Mouse (Mus musculus) heart, adult 2 months (tissue): ENCODE data around the gene March9. TPM values are rescaled to one million over a fixed set of nuclear protein-coding genes. Genes with fewer than 3 reads are reported as not detected.

Experiments
- DNase-seq, 2 experiments: peaks; one replicate each; pipeline ENCODE4 v3.0.0; 2021
- H3K27ac ChIP-seq: fragments of 200-600 bp; 2 replicates; pipeline ENCODE4 v1.8.1; 2022
- H3K27me3 ChIP-seq: fragments of 200-500 bp; 2 replicates; pipeline ENCODE4 v1.6.1; 2012; ENCODE audit warnings: mild to moderate bottlenecking, low read length, inconsistent platforms, mixed read lengths; ENCODE audit not compliant: control insufficient read depth, insufficient read depth
- H3K36me3 ChIP-seq: fragments of 200-500 bp; 2 replicates; pipeline ENCODE4 v1.6.1; 2012; ENCODE audit warnings: low read length, inconsistent platforms; ENCODE audit not compliant: control insufficient read depth, insufficient read depth
- H3K4me1 ChIP-seq: fragments of 200-500 bp; 2 replicates; pipeline ENCODE4 v1.6.1; 2011; ENCODE audit warnings: low read length; ENCODE audit not compliant: control insufficient read depth, insufficient read depth
- H3K4me3 ChIP-seq: fragments of 200-600 bp; 2 replicates; pipeline ENCODE4 v1.8.1; 2022
- H3K79me2 ChIP-seq: fragments of 200-500 bp; replicated peaks from 2 replicates; pipeline ENCODE4 v1.6.1; 2012; ENCODE audit warnings: mild to moderate bottlenecking, inconsistent platforms, low read length, moderate library complexity, mixed read lengths; ENCODE audit not compliant: control insufficient read depth, insufficient read depth
- H3K9ac ChIP-seq: fragments of 200-500 bp; 2 replicates; pipeline ENCODE4 v1.6.1; 2012; ENCODE audit warnings: low read depth, mild to moderate bottlenecking, control low read depth, inconsistent platforms, low read length, mixed read lengths
- CTCF ChIP-seq: fragments of 200-600 bp; IDR thresholded peaks from 2 replicates; pipeline ENCODE4 v1.8.1; 2022; ENCODE audit warnings: antibody characterized with exemption, mild to moderate bottlenecking, moderate library complexity
- EP300 ChIP-seq: fragments of 200-500 bp; IDR thresholded peaks from 2 replicates; pipeline ENCODE4 v1.6.1; 2011; ENCODE audit warnings: low read depth, low read length, control low read depth; ENCODE audit not compliant: insufficient read depth
- POLR2A ChIP-seq: fragments of 200-500 bp; IDR thresholded peaks from 2 replicates; pipeline ENCODE4 v1.6.1; 2011; ENCODE audit warnings: mild to moderate bottlenecking, low read depth, low read length, control low read depth; ENCODE audit not compliant: insufficient read depth
- WGBS: fragments of 180-500 bp; shearing (Covaris S2); methylation state at CpG from one replicate; pipeline ENCODE4 v1.1.7; 2018; 5-methylcytosine and 5-hydroxymethylcytosine counted together
- intact Hi-C: fragments of 180-260 bp; cut with DNase I; formaldehyde crosslinking; loops from one replicate; pipeline ENCODE4 v1.15.1; 2025
- polyA plus RNA-seq: library from polyadenylated mRNA; depleted of rRNA; stranded (reverse); fragments of >200 nt; gene quantifications from 2 replicates; pipeline ENCODE4 v1.2.3, GENCODE M21; 2012
- total RNA-seq, 2 experiments: library from RNA; stranded (reverse); gene quantifications; 2 replicates each; pipeline ENCODE4 v1.2.3; 2021

The March9 gene
- total and polyA plus RNA-seq, 3 experiments: 2.7 to 3.1 (median 2.8) TPM

DNA sequence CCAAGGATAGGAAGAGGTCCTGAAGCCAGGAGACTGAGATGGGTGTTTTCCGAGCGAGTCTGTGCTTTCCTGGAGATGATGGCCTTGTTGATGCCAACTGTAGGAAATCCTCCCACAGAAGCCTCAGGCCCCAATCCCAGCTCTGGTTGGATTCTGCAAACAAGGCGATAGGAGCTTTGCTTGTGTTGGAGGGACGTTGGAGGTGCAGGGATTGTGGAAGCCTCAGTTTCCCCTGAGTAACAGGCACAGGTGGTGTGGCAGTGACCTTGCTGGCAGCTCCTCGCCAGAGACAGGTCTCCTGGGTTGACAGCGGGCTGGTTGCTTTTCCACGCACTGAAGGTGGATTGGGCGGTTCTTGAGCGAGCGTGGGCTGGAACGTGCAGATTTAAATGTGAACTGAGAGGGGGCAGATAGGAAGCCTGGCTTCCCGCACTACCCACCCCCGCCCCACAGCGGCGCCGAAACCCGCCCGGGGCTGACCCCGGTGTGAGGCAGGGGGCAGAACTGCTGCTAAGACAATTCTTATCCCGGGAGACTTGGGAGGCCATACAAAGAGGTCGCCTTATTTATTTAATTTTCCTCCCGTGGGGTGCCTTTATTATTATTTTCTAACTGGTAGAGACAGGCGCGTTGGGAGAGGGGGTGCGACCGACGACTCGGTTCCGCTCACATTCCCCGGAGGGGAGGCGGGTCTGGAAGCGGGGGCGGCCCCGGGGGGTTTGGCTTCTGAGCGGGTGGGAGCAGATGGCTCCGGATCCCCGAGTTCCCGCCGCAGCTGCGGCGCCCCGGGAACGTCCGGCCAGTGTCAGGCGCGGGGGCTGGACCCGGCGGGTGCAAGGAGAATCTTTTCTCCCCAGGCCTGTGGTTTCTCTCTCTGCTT lies 21.2 kb upstream of the March9 start:
- peak overlapping the region; percentile 41 for H3K27ac ChIP-seq
- intact Hi-C loops: no loop called here
- WGBS: 8% methylated on average over 48 of the region's 48 CpGs
- H3K4me1 ChIP-seq: no peaks in the 10 kb centered on the region
- H3K9ac ChIP-seq: peak overlapping the region; percentile 7
- TF ChIP-seq CTCF: peak; percentile 29
- no peak for TF ChIP-seq POLR2A
- H3K79me2 ChIP-seq: no peaks in the 10 kb centered on the region
- no peaks in the 10 kb centered on the region for H3K36me3 ChIP-seq
- peak overlapping the region; percentile 53 for H3K4me3 ChIP-seq
- DNase-seq: peak; percentile 68 to 72
- H3K27me3 ChIP-seq: no peaks in the 10 kb centered on the region; the same call in 1 of the 2 replicates

DNA sequence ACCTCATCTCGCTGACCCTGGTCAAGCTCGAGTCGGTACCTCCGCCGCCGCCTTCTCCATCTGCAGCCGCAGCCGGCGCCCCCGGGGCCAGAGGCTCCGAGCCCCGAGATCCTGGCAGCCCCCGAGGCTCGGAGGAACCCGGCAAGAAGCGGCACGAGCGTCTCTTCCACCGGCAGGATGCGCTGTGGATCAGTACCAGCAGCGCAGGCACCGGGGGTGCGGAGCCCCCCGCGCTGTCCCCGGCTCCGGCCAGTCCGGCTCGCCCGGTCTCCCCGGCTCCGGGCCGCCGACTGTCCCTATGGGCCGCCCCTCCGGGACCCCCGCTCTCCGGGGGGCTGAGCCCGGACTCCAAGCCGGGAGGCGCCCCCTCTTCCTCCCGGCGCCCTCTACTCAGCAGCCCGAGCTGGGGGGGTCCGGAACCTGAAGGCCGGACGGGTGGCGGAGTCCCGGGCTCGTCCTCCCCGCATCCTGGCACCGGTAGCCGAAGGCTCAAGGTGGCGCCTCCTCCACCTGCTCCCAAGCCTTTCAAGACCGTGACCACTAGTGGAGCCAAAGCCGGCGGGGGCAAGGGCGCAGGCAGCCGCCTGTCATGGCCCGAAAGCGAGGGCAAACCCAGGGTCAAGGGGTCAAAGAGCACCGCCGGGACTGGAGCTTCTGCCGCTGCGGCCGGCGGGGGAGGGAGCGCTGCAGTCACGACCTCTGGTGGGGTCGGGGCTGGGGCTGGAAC lies 19.8 kb upstream of the March9 start:
- intact Hi-C loops: no loop called here
- no peaks in the 10 kb centered on the region; the same call in 1 of the 2 replicates for H3K27me3 ChIP-seq
- DNase-seq: peak; percentile 35 to 58
- H3K79me2 ChIP-seq: no peaks in the 10 kb centered on the region
- no peaks in the 10 kb centered on the region for H3K36me3 ChIP-seq
- H3K4me1 ChIP-seq: no peaks in the 10 kb centered on the region
- TF ChIP-seq POLR2A (no peak), CTCF (peak; percentile 61), EP300 (no peak)
- peak overlapping the region; percentile 13 for H3K9ac ChIP-seq
- WGBS: 11% methylated on average over 68 of the region's 70 CpGs
- peak overlapping the region; percentile 41 for H3K27ac ChIP-seq
- peak overlapping the region; percentile 53 for H3K4me3 ChIP-seq

DNA sequence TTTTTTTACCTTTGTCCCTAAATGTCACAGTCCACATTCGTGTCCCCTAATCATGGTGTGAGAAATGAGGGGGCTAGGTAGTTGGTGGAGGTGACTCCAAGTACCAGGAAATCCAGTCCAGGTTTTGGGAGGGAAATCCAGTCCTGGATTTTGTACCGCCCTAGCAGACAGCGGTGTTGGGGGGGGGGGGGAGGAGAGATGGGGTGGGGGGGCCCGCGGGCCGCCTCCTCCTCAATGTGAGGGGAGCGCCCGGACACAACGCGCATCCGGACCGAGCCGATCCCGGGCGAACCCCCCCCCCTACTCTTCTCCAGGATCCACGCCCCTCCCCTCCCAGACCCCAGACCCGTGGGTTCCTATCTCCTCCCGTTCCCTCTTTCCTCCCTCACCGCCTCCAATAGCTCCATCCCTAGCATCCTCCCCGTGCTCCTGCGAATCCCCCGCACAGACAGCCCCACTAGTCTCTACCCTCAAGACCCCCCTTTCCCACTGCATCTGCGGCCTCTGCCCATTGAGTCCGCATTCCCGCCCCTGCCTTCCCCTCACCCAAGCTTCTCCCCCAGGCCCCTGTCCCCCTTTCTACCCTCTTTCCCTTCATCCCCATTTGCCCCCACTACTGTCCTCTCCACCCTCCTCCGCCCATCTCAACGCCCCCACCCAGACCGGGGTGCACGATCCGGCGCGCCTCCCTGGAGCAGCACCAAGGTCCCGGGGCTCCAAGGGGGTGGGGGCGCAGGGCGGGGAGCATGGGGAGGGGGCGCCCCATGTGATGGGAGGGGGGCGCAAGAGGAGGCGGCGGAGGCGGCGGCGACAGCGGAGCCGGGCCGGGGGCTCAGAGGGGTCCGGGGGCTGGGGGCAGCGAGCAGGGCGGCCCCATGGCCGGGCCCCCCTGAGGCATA lies 18.9 kb upstream of the March9 start:
- Histone ChIP-seq H3K9ac (peak overlapping the region; percentile 21), H3K4me1 (no peaks in the 10 kb centered on the region), H3K36me3 (no peaks in the 10 kb centered on the region), H3K27me3 (no peaks in the 10 kb centered on the region; the same call in 1 of the 2 replicates), H3K79me2 (no peaks in the 10 kb centered on the region), H3K27ac (peak overlapping the region; percentile 41; the same call in 1 of the 2 replicates), H3K4me3 (peak overlapping the region; percentile 53)
- under 1% methylated on average over 37 of the region's 49 CpGs for WGBS
- intact Hi-C loops: no loop called here
- DNase-seq: peak; percentile 29 to 66
- TF ChIP-seq CTCF (no peak), POLR2A (no peak), EP300 (no peak)

DNA sequence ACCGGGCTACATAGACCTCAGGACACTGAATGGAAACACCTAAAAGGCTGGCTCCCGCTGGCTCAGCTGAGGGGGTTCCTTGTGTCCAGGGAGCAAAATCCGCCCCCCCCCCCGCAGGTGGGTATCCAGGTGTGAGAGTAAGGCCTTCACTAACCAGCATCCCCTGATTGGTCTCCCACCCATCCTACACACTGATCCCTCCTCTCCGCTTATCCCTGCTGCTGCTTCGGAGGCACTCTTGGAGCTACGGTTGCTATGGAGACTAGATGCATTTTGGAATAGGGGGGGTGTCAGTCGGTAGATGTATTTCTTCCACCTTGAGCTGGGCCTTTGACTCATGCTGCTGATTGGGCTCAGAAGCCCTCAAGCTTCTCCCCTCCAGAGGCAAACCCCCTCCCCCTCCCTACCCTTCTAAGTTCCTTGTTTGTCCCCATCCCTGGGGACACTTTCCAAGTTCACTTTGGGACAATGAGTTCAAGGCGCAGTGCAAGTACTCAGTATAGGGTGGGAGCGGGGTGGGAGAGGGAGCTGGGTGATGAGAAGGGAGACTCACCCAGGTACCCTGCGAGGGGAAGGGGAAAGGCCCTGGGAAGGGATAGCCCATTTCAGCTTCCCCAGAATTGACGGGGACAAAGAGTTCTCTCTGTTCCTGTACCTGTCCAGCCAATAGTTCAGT lies 18.2 kb upstream of the March9 start:
- no peaks in the 10 kb centered on the region for H3K79me2 ChIP-seq
- peak overlapping the region; percentile 41; the same call in 1 of the 2 replicates for H3K27ac ChIP-seq
- H3K4me1 ChIP-seq: no peaks in the 10 kb centered on the region
- intact Hi-C loops: no loop called here
- H3K9ac ChIP-seq: 0 out of 2 replicates have a peak overlapping the region, but pooled peaks have one; percentile 21
- WGBS: 10% methylated on average over 12 of the region's 12 CpGs
- no peaks in the 10 kb centered on the region for H3K36me3 ChIP-seq
- peak overlapping the region; percentile 53 for H3K4me3 ChIP-seq
- H3K27me3 ChIP-seq: no peaks in the 10 kb centered on the region; the same call in 1 of the 2 replicates
- peak in 1 of 2 experiments; percentile 23 for DNase-seq
- no peak for TF ChIP-seq EP300
- no peak for TF ChIP-seq CTCF
- no peak for TF ChIP-seq POLR2A

GRCm38 (mm10) chr10:127077515-127077914 lies 17.5 kb upstream of the March9 start:
- no peak overlapping the region for H3K4me3 ChIP-seq
- no peak overlapping the region for H3K27ac ChIP-seq
- no peaks in the 10 kb centered on the region for H3K4me1 ChIP-seq
- H3K36me3 ChIP-seq: no peaks in the 10 kb centered on the region
- no peaks in the 10 kb centered on the region for H3K79me2 ChIP-seq
- 25% methylated on average over 10 of the region's 10 CpGs for WGBS
- no peak for DNase-seq
- TF ChIP-seq EP300: no peak
- TF ChIP-seq CTCF: no peak
- no peak for TF ChIP-seq POLR2A
- intact Hi-C loops: no loop called here
- no peaks in the 10 kb centered on the region; the same call in 1 of the 2 replicates for H3K27me3 ChIP-seq
- no peak overlapping the region for H3K9ac ChIP-seq
